Mouse (Mus musculus) hindbrain, embryonic 16.5 days (tissue): ENCODE data around the gene Wnt1. TPM values are rescaled to one million over a fixed set of nuclear protein-coding genes. Genes with fewer than 3 reads are reported as not detected.

ENCODE experiments used
- ATAC-seq: fragments of 200-750 bp; cut with Nextera tagmentation; 2 replicates; pipeline ENCODE4 v1.8.0; 2017; ENCODE audit warnings: moderate TSS enrichment, moderate library complexity
- H3K27ac ChIP-seq: fragments of 300-500 bp; sonication (generic); 2 replicates; pipeline ENCODE4 v1.5.1; 2014; ENCODE audit warnings: low read depth, mild to moderate bottlenecking, control low read depth, low read length, moderate library complexity
- H3K27me3 ChIP-seq: fragments of 300-500 bp; sonication (generic); replicated peaks from 2 replicates; pipeline ENCODE4 v1.6.1; 2014; ENCODE audit warnings: low read length; ENCODE audit not compliant: control insufficient read depth, insufficient read depth
- H3K36me3 ChIP-seq: fragments of 300-500 bp; sonication (generic); 2 replicates; pipeline ENCODE4 v1.6.1; 2014; ENCODE audit warnings: mild to moderate bottlenecking, low read length, moderate library complexity, mixed read lengths; ENCODE audit not compliant: control insufficient read depth, insufficient read depth
- H3K4me1 ChIP-seq: fragments of 300-500 bp; sonication (generic); 2 replicates; pipeline ENCODE4 v1.6.1; 2014; ENCODE audit warnings: low read depth, low read length; ENCODE audit not compliant: control insufficient read depth, insufficient read depth
- H3K4me2 ChIP-seq: fragments of 300-500 bp; sonication (generic); 2 replicates; pipeline ENCODE4 v1.6.1; 2014; ENCODE audit warnings: mild to moderate bottlenecking, low read length, control low read depth, moderate library complexity
- H3K4me3 ChIP-seq: fragments of 300-500 bp; sonication (generic); 2 replicates; pipeline ENCODE4 v1.5.1; 2014; ENCODE audit warnings: mild to moderate bottlenecking, low read length, control low read depth, moderate library complexity
- H3K9ac ChIP-seq: fragments of 300-500 bp; sonication (generic); 2 replicates; pipeline ENCODE4 v1.6.1; 2014; ENCODE audit warnings: low read depth, mild to moderate bottlenecking, control low read depth, low read length, moderate library complexity
- H3K9me3 ChIP-seq: fragments of 300-500 bp; sonication (generic); 2 replicates; pipeline ENCODE4 v1.6.1; 2014; ENCODE audit warnings: mild to moderate bottlenecking, low read length, moderate library complexity; ENCODE audit not compliant: control insufficient read depth
- WGBS: fragments of 180-500 bp; shearing (Covaris S2); extraction: QIAGEN DNeasy Blood & Tissue Kit; methylation state at CpG from one replicate; pipeline ENCODE4 v1.1.7; 2014; 5-methylcytosine and 5-hydroxymethylcytosine counted together
- polyA plus RNA-seq: library from polyadenylated mRNA; unstranded; fragments of >200 nt; fragmentation: Nextera tagmentation; extraction: Ambion mirVana; gene quantifications from 2 replicates; pipeline ENCODE4 v1.2.1, GENCODE M21; 2015

The Wnt1 gene
- polyA plus RNA-seq, 1 experiment from 2014 or later, result 1.2 TPM

DNA sequence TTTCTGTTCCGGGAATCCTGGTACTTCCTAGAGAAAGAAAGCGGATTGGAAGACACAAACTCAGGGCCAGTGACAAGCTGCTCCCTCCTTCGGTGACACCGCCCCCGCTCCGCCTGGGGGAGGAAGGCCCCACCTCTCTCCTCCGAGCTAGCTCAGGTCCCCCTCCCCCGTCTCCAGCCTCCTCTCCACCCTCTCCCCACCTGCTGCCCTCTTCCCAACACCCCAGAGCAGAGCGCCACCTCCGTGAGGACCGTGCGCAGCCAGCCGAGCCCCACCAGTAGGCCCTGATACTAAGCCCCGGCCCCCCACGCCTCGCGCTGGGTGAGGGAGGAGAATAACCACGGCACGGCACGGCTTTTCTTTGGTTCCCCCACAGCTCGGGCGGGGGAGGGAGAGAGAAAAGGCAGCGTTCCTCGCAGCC, 27.4 kb upstream of the Wnt1 start:
- H3K9ac ChIP-seq, result peak overlapping the region; percentile 96
- peaks cover 20% of the 10 kb centered on the region for H3K4me1 ChIP-seq
- no peaks in the 10 kb centered on the region for H3K9me3 ChIP-seq
- whole genome bisulfite sequencing, result 0% methylated on average over 23 of the region's 24 CpGs
- peaks cover 5% of the 10 kb centered on the region; the same call in 1 of the 2 replicates for H3K36me3 ChIP-seq
- H3K4me3 ChIP-seq, result peak overlapping the region; percentile 87
- ATAC-seq, result peak; percentile 69
- H3K27me3 ChIP-seq, result no peaks in the 10 kb centered on the region; the same call in 1 of the 2 replicates
- H3K27ac ChIP-seq, result peak overlapping the region; percentile 92
- peak overlapping the region; percentile 59 for H3K4me2 ChIP-seq

DNA sequence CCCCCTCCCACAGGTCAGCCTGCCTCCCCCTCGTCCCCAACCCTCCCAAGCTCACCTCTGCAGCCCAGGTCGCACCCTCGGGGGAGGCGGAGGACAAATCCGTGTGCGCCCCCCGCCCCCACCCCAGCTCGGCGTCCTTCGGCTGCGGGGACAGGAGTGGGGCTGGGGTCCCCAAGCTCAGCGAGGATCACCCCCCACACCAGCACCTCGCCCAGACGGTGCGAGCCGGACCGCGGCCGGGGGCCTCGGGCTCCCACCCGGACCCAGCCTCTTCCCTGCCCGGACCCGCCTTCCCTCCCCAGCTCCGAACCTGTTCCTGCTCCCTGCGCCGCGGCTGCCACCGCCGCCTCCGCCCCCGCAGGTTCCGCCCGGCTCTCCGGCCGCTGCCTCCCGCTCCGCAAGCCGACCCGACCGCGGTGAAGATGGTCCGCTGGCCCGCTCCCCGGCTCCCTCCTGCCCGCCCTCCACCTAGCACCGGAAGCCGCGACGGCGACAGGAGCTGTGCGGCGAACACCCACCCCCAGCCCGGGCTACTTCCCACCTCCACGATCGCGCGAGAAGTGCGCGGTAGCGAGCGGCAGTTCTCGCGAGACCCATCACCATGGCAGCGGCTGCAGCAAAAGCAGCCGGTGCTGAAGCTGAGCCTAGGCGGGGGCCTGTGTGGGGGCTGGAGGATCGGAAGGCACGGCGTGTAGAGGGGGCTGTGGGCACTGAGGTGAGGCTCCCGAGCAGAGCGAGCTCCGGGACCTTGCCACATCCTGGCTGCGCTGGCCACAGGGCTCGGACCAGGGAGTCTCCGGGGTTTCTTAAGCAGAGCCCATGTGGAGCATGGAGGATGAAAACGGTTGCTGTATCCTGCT, 26.8 kb upstream of the Wnt1 start, which contains the start of gene Arf3:
Gene Arf3 (minus strand): TSS at position 545 of the 860 bp plus-strand sequence.
- Histone ChIP-seq H3K27me3 (no peaks in the 10 kb centered on the region; the same call in 1 of the 2 replicates), H3K4me1 (peaks cover 20% of the 10 kb centered on the region), H3K4me2 (peak within 1 kb of the TSS; percentile 59), H3K9me3 (no peaks in the 10 kb centered on the region), H3K4me3 (peak within 1 kb of the TSS; percentile 87), H3K27ac (peak within 1 kb of the TSS; percentile 92), H3K36me3 (0 out of 2 replicates have a peak, but pooled peaks cover 3% of the 10 kb centered on the region), H3K9ac (peak within 1 kb of the TSS; percentile 96)
- peak; percentile 98 for ATAC-seq
- WGBS, result under 1% methylated on average over 65 of the region's 76 CpGs

DNA sequence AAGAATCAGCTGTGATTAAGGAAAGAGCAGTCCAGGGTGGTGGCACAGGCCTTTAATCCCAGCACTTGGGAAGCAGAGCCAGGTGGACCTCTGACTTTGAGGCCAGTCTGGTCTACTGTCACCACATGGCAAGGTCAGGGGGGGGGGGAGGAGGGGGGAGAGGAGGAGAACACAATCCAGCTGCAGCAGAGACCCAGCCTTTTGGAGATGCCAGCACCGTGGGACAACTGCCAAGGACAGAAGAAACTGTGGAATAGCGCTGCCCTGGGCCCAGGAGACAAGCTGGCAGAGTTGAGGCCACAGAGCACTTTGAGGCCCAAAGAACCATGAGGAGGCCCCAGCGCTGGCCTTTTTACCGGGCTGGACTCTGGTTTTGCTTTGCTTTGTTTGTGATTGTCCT, 23.7 kb upstream of the Wnt1 start:
- Histone ChIP-seq H3K9ac (no peak overlapping the region), H3K4me2 (no peak overlapping the region), H3K4me1 (peaks cover 15% of the 10 kb centered on the region), H3K27ac (no peak overlapping the region), H3K36me3 (no peaks in the 10 kb centered on the region), H3K4me3 (no peak overlapping the region), H3K27me3 (peaks cover 10% of the 10 kb centered on the region), H3K9me3 (no peaks in the 10 kb centered on the region)
- WGBS, result 65% methylated on average over 4 of the region's 4 CpGs
- ATAC-seq, result no peak

DNA sequence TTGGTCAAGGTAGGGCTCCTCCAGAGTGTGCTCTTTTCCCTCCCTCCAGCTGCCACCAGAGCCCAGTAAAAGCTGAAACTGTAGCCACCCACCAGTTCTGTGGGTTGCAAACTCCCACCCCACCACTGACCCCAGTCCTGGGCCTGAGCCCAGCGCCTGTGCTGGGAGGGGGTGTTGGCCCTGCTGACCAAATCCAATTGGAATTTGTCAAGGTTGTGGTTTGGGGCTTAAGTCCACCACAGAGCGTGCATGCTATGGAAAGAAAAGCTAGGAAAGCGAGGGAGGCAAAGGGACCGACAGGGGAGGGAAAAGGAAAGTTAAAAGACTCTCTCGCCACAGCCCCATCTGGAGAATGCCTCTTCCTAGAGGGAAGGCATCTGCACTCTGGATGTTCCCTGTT, 21.4 kb upstream of the Wnt1 start:
- H3K4me2 ChIP-seq, result no peak overlapping the region
- peaks cover 24% of the 10 kb centered on the region for H3K27me3 ChIP-seq
- no peaks in the 10 kb centered on the region for H3K36me3 ChIP-seq
- ATAC-seq, result no peak
- H3K4me1 ChIP-seq, result peaks cover 10% of the 10 kb centered on the region; the same call in 1 of the 2 replicates
- H3K9ac ChIP-seq, result no peak overlapping the region
- H3K9me3 ChIP-seq, result no peaks in the 10 kb centered on the region
- no peak overlapping the region for H3K4me3 ChIP-seq
- H3K27ac ChIP-seq, result no peak overlapping the region
- 21% methylated on average over 5 of the region's 5 CpGs for WGBS

DNA sequence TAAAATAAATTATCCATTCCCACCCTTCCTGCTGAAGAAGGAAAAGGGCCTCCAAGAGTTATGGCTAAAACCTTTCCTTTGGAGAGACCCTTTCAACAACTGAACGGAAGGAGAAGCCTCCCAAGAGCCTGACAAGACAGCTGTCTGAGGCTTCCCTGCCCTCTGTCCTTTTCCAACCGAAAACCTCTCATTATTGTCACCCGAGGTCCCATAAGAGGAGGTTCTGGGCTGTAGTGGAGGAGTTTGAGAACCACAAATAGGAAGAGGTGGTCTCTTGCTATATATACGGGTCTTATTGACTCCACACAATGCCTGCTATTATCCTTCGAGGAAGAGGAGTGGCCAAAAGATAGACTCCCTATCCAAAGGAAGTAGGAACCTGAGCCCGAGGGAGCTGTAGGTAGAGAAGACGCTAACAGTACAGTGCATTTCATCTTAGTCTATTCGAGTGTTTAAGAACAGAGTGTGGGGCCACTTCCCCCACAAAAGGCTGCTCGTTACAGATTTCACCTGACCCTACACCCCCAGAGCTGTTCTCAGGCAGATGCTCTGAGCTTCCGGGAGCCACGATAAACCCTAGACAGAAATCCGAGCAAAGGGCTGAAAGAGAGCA, 17.7 kb upstream of the Wnt1 start:
- 10% methylated on average over 12 of the region's 12 CpGs for WGBS
- peaks cover 6% of the 10 kb centered on the region; the same call in 1 of the 2 replicates for H3K4me1 ChIP-seq
- H3K9ac ChIP-seq, result no peak overlapping the region
- H3K4me3 ChIP-seq, result peak overlapping the region; percentile 39
- ATAC-seq, result no peak
- H3K36me3 ChIP-seq, result no peaks in the 10 kb centered on the region
- peak overlapping the region; percentile 59 for H3K4me2 ChIP-seq
- H3K9me3 ChIP-seq, result no peaks in the 10 kb centered on the region
- H3K27me3 ChIP-seq, result peaks cover 58% of the 10 kb centered on the region
- H3K27ac ChIP-seq, result no peak overlapping the region

DNA sequence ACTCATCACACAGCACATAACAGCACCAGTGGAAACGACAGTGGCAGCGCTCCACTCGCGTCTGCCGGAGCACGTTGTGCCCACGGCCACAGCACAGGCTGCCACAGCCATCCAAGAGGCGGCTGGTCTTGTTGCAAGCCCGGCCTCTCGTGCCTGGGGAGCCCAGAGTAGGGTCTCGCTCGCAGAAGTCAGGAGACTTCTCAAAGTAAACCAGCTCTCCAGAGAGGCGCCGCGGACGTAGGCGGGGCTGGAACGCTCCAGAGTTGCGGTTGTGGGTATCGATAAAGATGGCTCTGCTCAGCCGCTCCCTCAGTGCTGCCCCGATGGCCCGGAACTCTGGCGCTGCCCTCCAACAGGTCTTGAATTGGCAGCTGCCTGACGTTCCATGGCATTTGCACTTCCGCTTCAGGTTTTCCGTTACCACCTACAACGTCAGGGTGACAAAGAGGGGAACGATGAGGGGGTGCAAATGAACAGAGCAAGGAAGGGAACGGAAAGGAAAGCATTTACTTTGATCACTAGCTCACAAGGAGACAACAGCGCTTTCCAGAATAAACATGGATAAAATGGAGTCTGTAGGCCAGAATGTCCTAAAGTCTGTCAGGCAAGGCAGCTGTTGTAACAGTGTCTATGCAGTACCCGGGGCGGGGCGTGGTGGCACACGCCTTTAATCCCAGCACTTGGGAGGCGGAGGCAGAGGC, 17.0 kb upstream of the Wnt1 start:
- H3K27ac ChIP-seq, result no peak overlapping the region
- H3K4me1 ChIP-seq, result peaks cover 6% of the 10 kb centered on the region
- peak overlapping the region; percentile 39 for H3K4me3 ChIP-seq
- no peak for ATAC-seq
- no peaks in the 10 kb centered on the region for H3K9me3 ChIP-seq
- H3K4me2 ChIP-seq, result peak overlapping the region; percentile 59
- H3K36me3 ChIP-seq, result no peaks in the 10 kb centered on the region
- WGBS, result 3% methylated on average over 36 of the region's 36 CpGs
- H3K27me3 ChIP-seq, result peaks cover 64% of the 10 kb centered on the region
- H3K9ac ChIP-seq, result peak overlapping the region; percentile 29

DNA sequence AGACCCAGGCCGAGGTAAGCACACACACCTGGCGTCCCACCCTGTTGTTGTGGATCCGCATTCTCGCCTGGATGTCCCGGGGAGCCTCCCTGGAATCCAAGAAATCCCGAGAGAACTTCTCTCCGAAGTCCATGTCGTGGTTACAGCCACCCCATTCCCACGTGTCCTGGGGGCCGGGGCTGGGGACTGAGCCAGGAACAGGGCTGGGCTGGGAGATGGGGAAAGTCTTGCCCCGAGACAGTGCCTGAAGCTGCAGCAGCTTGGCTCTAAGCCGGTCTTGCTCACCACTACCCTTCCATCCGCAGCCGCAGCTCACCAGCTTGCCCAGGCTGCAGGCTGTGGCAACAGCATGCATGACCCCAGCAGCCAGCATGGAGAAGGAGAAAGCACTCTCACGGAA, 15.6 kb upstream of the Wnt1 start:
- Histone ChIP-seq H3K9me3 (no peaks in the 10 kb centered on the region), H3K27ac (no peak overlapping the region), H3K27me3 (peaks cover 73% of the 10 kb centered on the region), H3K4me3 (no peak overlapping the region), H3K36me3 (no peaks in the 10 kb centered on the region), H3K4me1 (peaks cover 16% of the 10 kb centered on the region), H3K4me2 (no peak overlapping the region), H3K9ac (no peak overlapping the region)
- ATAC-seq, result no peak
- WGBS, result 12% methylated on average over 15 of the region's 15 CpGs

DNA sequence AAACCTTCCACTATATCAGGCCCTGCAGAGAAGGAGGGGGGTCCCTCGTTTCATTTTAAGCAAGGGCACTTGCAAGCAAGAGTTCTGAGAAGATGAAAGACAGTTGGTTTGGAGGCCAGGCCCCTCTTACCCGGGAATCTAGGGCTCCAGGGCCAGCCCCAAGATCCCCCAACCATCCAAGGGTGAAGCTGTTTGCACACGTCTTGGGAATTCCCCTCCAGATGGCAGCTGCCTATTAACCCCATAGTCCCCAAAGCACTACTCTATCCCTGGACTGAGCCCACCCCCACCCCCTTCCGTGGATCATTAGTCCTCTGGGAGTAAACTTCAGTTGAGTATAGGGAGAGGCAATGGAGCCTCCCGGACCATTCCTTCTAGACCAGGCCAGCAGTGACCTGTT, 14.1 kb upstream of the Wnt1 start:
- Histone ChIP-seq H3K9me3 (no peaks in the 10 kb centered on the region), H3K4me3 (no peak overlapping the region), H3K9ac (no peak overlapping the region), H3K4me2 (no peak overlapping the region), H3K36me3 (no peaks in the 10 kb centered on the region), H3K27ac (no peak overlapping the region), H3K27me3 (peaks cover 82% of the 10 kb centered on the region), H3K4me1 (peaks cover 16% of the 10 kb centered on the region)
- 4% methylated on average over 5 of the region's 5 CpGs for WGBS
- ATAC-seq, result no peak
